Mouse (Mus musculus): ENCODE results near the gene Snrnp200. TPM values are rescaled to one million over a fixed set of nuclear protein-coding genes. Genes with fewer than 3 reads are reported as not detected.

Gene Snrnp200
- polyA plus RNA-seq, 1 experiment from 2014 or later, result 68.4 TPM

DNA sequence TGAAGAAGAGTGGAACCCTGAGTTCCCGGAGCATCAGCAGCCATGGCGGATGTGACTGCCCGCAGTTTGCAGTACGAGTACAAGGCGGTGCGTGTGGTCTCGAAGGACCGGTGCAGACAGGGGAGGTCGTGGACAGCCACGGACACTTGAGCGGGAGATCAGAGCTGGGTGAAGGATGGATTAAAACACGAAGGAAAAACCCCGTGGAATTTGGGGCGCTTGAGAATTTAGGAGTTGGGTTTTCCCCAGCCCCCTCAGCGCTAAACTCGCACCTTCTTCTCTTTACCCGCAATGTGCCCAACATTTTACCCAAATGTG, 225 bp downstream of the Snrnp200 start:
- peak overlapping the region; percentile 77 for H3K9ac ChIP-seq (ENCODE audit: low read length)
- H3K27ac ChIP-seq (ENCODE audit: low read depth, low read length), result peak overlapping the region; percentile 67; the same call in 1 of the 2 replicates
- H3K4me2 ChIP-seq (ENCODE audit: low read length), result peak overlapping the region; percentile 67
- H3K4me1 ChIP-seq (ENCODE audit: control insufficient read depth, insufficient read depth, low read length), result peaks cover 7% of the 10 kb centered on the region
- H3K27me3 ChIP-seq (replicated peaks; ENCODE audit: control insufficient read depth, insufficient read depth, low read length), result no peaks in the 10 kb centered on the region
- DNase-seq (ENCODE audit: low spot score) (no peak), ATAC-seq (no peak)
- no peaks in the 10 kb centered on the region for H3K9me3 ChIP-seq (replicated peaks; ENCODE audit: control insufficient read depth, low read length)
- H3K36me3 ChIP-seq (ENCODE audit: control insufficient read depth, insufficient read depth, low read length), result peaks cover 36% of the 10 kb centered on the region
- 0% methylated on average over 17 of the region's 17 CpGs for WGBS
- peak overlapping the region; percentile 70 for H3K4me3 ChIP-seq (ENCODE audit: low read depth, low read length)

DNA sequence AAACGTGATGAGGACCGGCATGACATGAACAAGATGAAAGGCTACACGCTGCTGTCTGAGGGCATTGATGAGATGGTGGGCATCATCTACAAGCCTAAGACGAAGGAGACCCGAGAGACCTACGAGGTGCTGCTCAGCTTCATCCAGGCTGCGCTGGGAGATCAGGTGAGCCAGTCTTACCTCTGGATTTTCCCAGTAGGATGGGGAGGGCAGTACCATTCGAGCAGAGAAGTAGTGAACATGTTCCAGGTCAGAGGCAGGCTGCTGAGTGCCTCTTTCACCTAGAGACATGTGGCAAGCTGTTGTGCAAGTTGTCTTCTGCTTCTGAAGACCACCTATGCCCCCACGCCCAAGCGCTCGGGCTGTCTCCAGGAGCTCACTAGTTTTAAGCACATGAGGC, 2.5 kb downstream of the Snrnp200 start:
- Histone ChIP-seq H3K9me3 (replicated peaks; ENCODE audit: control insufficient read depth, low read length) (no peaks in the 10 kb centered on the region), H3K4me2 (ENCODE audit: low read length) (no peak overlapping the region)
- WGBS, result 96% methylated on average over 11 of the region's 11 CpGs

DNA sequence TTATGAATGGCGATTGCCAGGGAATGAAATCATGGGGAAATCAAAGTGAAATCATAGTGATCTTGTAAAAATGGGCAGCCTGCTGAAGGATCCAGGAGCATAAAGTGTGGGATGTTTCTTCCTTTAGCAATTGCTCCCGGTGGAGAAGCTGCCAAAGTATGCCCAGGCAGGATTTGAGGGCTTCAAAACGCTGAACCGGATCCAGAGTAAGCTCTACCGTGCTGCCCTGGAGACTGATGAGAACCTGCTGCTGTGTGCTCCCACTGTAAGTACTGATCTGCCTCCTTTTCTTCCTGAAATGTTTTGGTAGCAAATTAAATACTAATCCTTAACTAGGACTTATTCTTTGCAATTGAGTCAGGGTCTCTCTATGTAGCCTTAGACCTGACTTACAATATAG, 9.6 kb downstream of the Snrnp200 start:
- no peak overlapping the region for H3K9ac ChIP-seq (ENCODE audit: low read length)
- no peak for ATAC-seq
- 98% methylated on average over 5 of the region's 5 CpGs for WGBS
- no peaks in the 10 kb centered on the region for H3K4me1 ChIP-seq (ENCODE audit: control insufficient read depth, insufficient read depth, low read length)
- no peak for DNase-seq (ENCODE audit: low spot score)
- H3K9me3 ChIP-seq (replicated peaks; ENCODE audit: control insufficient read depth, low read length), result no peaks in the 10 kb centered on the region
- no peak overlapping the region for H3K4me2 ChIP-seq (ENCODE audit: low read length)
- H3K27me3 ChIP-seq (replicated peaks; ENCODE audit: control insufficient read depth, insufficient read depth, low read length), result no peaks in the 10 kb centered on the region
- H3K36me3 ChIP-seq (ENCODE audit: control insufficient read depth, insufficient read depth, low read length), result peaks cover 96% of the 10 kb centered on the region
- no peak overlapping the region for H3K27ac ChIP-seq (ENCODE audit: low read depth, low read length)
- H3K4me3 ChIP-seq (ENCODE audit: low read depth, low read length), result no peak overlapping the region

More for the DNA sequence above, 2.5 kb downstream of the Snrnp200 start:
- peaks cover 58% of the 10 kb centered on the region for H3K36me3 ChIP-seq (ENCODE audit: control insufficient read depth, insufficient read depth, low read length)
- peaks cover 7% of the 10 kb centered on the region for H3K4me1 ChIP-seq (ENCODE audit: control insufficient read depth, insufficient read depth, low read length)
- ATAC-seq (no peak), DNase-seq (ENCODE audit: low spot score) (no peak)
- H3K9ac ChIP-seq (ENCODE audit: low read length), result no peak overlapping the region
- H3K27ac ChIP-seq (ENCODE audit: low read depth, low read length), result no peak overlapping the region
- H3K4me3 ChIP-seq (ENCODE audit: low read depth, low read length), result no peak overlapping the region
- H3K27me3 ChIP-seq (replicated peaks; ENCODE audit: control insufficient read depth, insufficient read depth, low read length), result no peaks in the 10 kb centered on the region

DNA sequence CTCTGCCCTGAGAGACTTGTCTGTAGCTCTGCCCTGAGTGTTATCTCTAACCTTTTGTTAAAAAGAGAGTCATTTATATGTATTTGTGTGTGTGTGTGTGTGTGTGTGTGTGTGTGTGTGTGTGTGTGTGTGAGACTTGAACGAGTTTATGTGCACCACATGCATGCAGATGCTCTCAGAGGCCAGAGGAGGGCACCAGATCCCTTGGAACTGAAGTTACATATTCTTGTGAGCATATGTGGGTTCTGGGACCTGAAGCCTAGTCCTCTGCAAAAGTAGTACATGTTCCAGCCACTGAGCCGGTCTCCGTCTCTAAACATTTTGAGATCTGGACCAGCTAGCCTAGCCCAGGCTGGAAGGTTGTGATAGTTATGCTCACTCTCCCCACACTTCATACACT, 17.1 kb downstream of the Snrnp200 start:
- ATAC-seq (no peak), DNase-seq (ENCODE audit: low spot score) (no peak)
- 96% methylated on average over 3 of the region's 3 CpGs for WGBS
- Histone ChIP-seq H3K9ac (ENCODE audit: low read length) (no peak overlapping the region), H3K9me3 (replicated peaks; ENCODE audit: control insufficient read depth, low read length) (no peaks in the 10 kb centered on the region), H3K27ac (ENCODE audit: low read depth, low read length) (no peak overlapping the region), H3K36me3 (ENCODE audit: control insufficient read depth, insufficient read depth, low read length) (peaks cover 97% of the 10 kb centered on the region), H3K4me2 (ENCODE audit: low read length) (no peak overlapping the region), H3K4me1 (ENCODE audit: control insufficient read depth, insufficient read depth, low read length) (no peaks in the 10 kb centered on the region), H3K27me3 (replicated peaks; ENCODE audit: control insufficient read depth, insufficient read depth, low read length) (no peaks in the 10 kb centered on the region), H3K4me3 (ENCODE audit: low read depth, low read length) (no peak overlapping the region)

DNA sequence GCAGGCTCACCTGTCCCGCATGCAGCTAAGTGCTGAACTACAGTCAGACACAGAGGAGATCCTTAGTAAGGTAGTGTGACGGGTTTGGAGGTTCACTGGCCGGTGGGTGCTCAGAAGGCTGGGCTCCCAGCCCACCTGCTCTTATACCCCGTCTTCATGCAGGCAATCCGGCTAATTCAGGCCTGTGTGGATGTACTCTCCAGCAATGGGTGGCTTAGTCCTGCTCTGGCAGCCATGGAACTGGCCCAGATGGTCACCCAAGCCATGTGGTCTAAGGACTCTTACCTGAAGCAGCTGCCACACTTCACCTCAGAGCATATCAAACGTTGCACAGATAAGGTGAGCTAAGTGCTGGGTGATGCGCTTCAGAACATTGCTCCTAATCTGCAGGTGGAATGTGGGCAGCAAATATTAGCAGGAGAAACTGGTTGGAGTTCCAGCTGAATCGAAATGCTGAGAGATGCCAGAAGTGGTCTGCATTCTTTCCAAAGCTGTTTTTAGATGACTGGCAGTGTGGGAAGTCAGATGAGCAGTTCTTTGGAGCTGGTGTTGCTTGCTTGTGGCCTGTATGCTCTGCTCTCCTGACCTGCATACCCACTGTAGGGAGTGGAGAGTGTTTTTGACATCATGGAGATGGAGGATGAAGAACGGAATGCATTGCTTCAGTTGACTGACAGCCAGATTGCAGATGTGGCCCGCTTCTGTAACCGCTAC, 29.9 kb downstream of the Snrnp200 start:
- Histone ChIP-seq H3K27me3 (replicated peaks; ENCODE audit: control insufficient read depth, insufficient read depth, low read length) (no peaks in the 10 kb centered on the region), H3K9me3 (replicated peaks; ENCODE audit: control insufficient read depth, low read length) (no peaks in the 10 kb centered on the region), H3K9ac (ENCODE audit: low read length) (no peak overlapping the region), H3K4me2 (ENCODE audit: low read length) (no peak overlapping the region), H3K36me3 (ENCODE audit: control insufficient read depth, insufficient read depth, low read length) (peaks cover 92% of the 10 kb centered on the region), H3K4me3 (ENCODE audit: low read depth, low read length) (no peak overlapping the region), H3K4me1 (ENCODE audit: control insufficient read depth, insufficient read depth, low read length) (no peaks in the 10 kb centered on the region), H3K27ac (ENCODE audit: low read depth, low read length) (no peak overlapping the region)
- DNase-seq (ENCODE audit: low spot score) (no peak), ATAC-seq (no peak)
- WGBS, result 97% methylated on average over 11 of the region's 11 CpGs

DNA sequence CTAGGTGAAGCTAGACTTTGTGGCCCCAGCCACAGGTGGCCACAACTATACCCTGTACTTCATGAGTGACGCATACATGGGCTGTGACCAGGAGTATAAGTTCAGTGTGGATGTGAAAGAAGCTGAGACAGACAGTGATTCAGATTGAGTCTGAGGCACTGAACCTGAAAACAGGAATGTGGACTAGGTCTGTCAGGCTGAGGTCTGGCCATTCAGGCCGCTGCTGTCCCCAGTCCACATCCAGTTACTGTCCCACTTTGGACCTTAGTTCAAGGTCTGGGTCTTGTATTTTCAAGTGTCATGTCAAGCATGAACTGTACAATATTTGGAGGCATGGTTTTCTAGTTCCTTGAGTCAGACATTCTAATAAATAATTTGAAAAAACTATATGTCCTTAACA, 31.9 kb downstream of the Snrnp200 start:
- H3K4me3 ChIP-seq (ENCODE audit: low read depth, low read length), result no peak overlapping the region

DNA sequence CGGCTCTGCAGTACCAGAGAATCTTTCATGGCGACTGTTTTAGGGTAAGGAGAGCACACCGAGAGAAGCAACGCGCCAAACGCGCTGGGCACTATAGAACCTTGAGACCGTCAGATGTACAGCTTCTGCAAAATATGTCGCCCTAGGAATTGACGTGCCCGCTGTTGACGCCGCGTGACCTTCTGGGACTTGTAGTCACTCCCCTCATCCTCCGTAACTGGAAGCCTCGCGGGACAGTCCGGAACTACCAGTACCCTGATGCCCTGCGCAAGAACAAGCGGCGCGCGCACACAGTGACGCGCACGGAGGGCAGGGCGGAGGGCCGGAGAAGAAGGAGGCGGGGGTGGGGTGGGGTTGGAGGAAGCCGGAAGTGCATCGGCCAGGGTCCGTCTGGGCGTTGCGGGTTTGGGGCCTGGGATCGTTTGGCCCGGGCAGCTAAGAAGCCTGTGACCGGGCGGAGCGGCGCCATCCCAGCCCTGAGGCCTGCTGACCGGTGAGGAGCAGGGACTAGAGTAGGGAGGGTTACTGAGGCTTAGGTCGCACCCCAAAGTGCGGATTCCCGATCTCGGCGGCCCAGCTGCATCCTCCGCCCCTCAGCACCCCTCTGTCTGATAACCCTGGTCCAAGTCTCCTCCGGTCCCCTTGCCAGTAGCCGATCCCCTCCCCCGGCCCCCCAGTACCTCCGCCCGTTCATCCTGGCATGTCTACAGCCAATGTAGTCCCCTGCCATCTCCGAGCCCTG, 39.6 kb downstream of the Snrnp200 start, which contains the start of the genes Ciao1 and Tmem127:
Gene Ciao1 (minus strand): TSS at position 225 of the 742 bp plus-strand sequence.
Gene Tmem127 (plus strand): TSS at position 317 of the 742 bp plus-strand sequence.
- DNase-seq (ENCODE audit: low spot score), result peak; percentile 99
- no peaks in the 10 kb centered on the region for H3K9me3 ChIP-seq (replicated peaks; ENCODE audit: control insufficient read depth, low read length)
- peaks cover 34% of the 10 kb centered on the region for H3K36me3 ChIP-seq (ENCODE audit: control insufficient read depth, insufficient read depth, low read length)
- H3K27ac ChIP-seq (ENCODE audit: low read depth, low read length), result peak within 1 kb of the TSS; percentile 73
- peak within 1 kb of the TSS; percentile 82 for H3K4me3 ChIP-seq (ENCODE audit: low read depth, low read length)
- peak within 1 kb of the TSS; percentile 90 for H3K9ac ChIP-seq (ENCODE audit: low read length)
- H3K4me1 ChIP-seq (ENCODE audit: control insufficient read depth, insufficient read depth, low read length), result peaks cover 13% of the 10 kb centered on the region
- H3K27me3 ChIP-seq (replicated peaks; ENCODE audit: control insufficient read depth, insufficient read depth, low read length), result no peaks in the 10 kb centered on the region
- peak; percentile 99 for ATAC-seq
- under 1% methylated on average over 49 of the region's 53 CpGs for WGBS
- H3K4me2 ChIP-seq (ENCODE audit: low read length), result peak within 1 kb of the TSS; percentile 95

More for the DNA sequence above, 31.9 kb downstream of the Snrnp200 start:
- H3K4me1 ChIP-seq (ENCODE audit: control insufficient read depth, insufficient read depth, low read length), result no peaks in the 10 kb centered on the region
- ATAC-seq (no peak), DNase-seq (ENCODE audit: low spot score) (no peak)
- no peaks in the 10 kb centered on the region for H3K9me3 ChIP-seq (replicated peaks; ENCODE audit: control insufficient read depth, low read length)
- H3K36me3 ChIP-seq (ENCODE audit: control insufficient read depth, insufficient read depth, low read length), result peaks cover 86% of the 10 kb centered on the region
- H3K27me3 ChIP-seq (replicated peaks; ENCODE audit: control insufficient read depth, insufficient read depth, low read length), result no peaks in the 10 kb centered on the region
- no peak overlapping the region for H3K4me2 ChIP-seq (ENCODE audit: low read length)
- 92% methylated on average over 2 of the region's 2 CpGs for WGBS
- H3K9ac ChIP-seq (ENCODE audit: low read length), result no peak overlapping the region
- no peak overlapping the region for H3K27ac ChIP-seq (ENCODE audit: low read depth, low read length)

DNA sequence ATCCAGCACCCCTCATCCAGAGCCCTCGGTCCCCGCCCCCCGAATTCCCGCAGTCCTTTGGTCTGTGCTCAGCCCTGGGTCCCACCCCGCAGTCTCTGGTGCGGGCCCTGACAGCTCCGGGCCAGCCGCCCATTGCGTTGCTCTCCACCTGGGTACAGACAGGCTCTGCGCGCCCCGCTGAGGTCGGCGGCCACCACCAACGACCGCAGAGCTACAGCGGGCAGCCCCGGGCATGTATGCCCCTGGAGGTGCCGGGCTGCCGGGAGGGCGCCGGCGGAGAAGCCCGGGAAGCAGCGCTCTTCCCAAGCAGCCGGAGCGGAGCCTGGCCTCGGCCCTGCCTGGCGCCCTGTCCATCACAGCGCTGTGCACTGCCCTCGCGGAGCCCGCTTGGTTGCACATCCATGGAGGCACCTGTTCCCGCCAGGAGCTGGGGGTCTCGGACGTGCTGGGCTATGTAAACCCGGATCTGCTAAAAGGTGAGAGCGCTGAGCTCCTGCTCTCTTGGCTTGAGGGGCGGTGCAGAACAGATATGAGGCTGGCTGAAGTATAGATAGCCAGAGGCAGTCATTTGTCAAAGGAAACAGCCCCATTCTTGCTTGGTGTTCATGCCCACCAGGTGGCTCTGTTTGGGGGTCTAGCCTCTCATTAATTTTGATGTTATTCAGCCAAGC, 40.3 kb downstream of the Snrnp200 start:
- peak overlapping the region; percentile 88 for H3K9ac ChIP-seq (ENCODE audit: low read length)
- DNase-seq (ENCODE audit: low spot score) (peak; percentile 56), ATAC-seq (peak; percentile 57)
- H3K27me3 ChIP-seq (replicated peaks; ENCODE audit: control insufficient read depth, insufficient read depth, low read length), result no peaks in the 10 kb centered on the region
- WGBS, result 0% methylated on average over 39 of the region's 39 CpGs
- H3K9me3 ChIP-seq (replicated peaks; ENCODE audit: control insufficient read depth, low read length), result no peaks in the 10 kb centered on the region
- peaks cover 30% of the 10 kb centered on the region for H3K36me3 ChIP-seq (ENCODE audit: control insufficient read depth, insufficient read depth, low read length)
- peak overlapping the region; percentile 95 for H3K4me2 ChIP-seq (ENCODE audit: low read length)
- peaks cover 13% of the 10 kb centered on the region for H3K4me1 ChIP-seq (ENCODE audit: control insufficient read depth, insufficient read depth, low read length)
- H3K4me3 ChIP-seq (ENCODE audit: low read depth, low read length), result peak overlapping the region; percentile 82
- peak overlapping the region; percentile 73 for H3K27ac ChIP-seq (ENCODE audit: low read depth, low read length)

Data from forebrain, embryonic 14.5 days (tissue).